Mouse (Mus musculus) cerebellum, adult 18-20 months (tissue): ENCODE measurements around the gene Toporsl.

Experiments
- DNase-seq, 2 experiments: peaks; one replicate each; pipeline ENCODE4 v3.0.0; 2021

The Toporsl gene

GRCm38 (mm10) chr4:52595927-52596326, at the start of gene Toporsl:
Gene Toporsl, plus strand, starts transcription at chr4:52596274.
- DNase-seq, result no peak

- no peak for DNase-seq
Observed at GRCm38 (mm10) chr4:52557672-52558071, 38.4 kb upstream of the Toporsl start.

GRCm38 (mm10) chr4:52558080-52558479, 38.0 kb upstream of the Toporsl start:
- no peak for DNase-seq

GRCm38 (mm10) chr4:52563859-52564258, 32.2 kb upstream of the Toporsl start:
- no peak for DNase-seq

GRCm38 (mm10) chr4:52586194-52586734, 9.8 kb upstream of the Toporsl start:
- no peak for DNase-seq

- no peak for DNase-seq
Observed at GRCm38 (mm10) chr4:52593821-52594356, 2.2 kb upstream of the Toporsl start.

- DNase-seq, result no peak
Observed at GRCm38 (mm10) chr4:52594632-52595031, 1.4 kb upstream of the Toporsl start.

GRCm38 (mm10) chr4:52598180-52598881, 2.3 kb downstream of the Toporsl start:
- DNase-seq, result no peak

- no peak for DNase-seq
Observed at GRCm38 (mm10) chr4:52606923-52607322, 10.8 kb downstream of the Toporsl start.

GRCm38 (mm10) chr4:52634986-52635385, 38.9 kb downstream of the Toporsl start:
- no peak for DNase-seq

GRCm38 (mm10) chr4:52647791-52648190, 51.7 kb downstream of the Toporsl start:
- DNase-seq, result no peak

GRCm38 (mm10) chr4:52659701-52660100, 63.6 kb downstream of the Toporsl start:
- DNase-seq, result no peak

- no peak for DNase-seq
Observed at GRCm38 (mm10) chr4:52660701-52661117, 64.6 kb downstream of the Toporsl start.

GRCm38 (mm10) chr4:52661311-52661710, 65.2 kb downstream of the Toporsl start:
- no peak for DNase-seq
